In the genomic region with DNA sequence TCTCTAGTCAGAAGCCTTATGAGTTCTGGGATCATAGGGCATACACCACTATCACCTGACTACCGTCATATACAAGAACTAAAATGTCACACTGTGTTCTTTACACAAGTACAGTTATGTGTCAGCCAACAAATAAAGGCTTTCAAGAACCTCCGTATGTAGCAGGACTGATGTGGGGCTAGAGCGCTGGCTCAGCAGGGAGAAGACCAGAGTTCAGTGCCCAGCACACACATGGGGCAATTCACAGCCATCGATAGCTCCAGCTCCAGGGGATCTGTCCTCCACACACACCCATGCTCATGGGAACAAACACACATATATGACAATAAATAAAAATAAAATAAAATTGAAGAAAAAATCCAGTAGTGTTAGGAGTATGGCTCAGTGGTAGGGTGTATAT, we compare ENCODE assay signal across 29 mouse cellular contexts. TPM values are rescaled to one million over a fixed set of nuclear protein-coding genes. Genes with fewer than 3 reads are reported as not detected.
"Had no signal": no experiment of that assay in that cellular context is flagged by ENCODE, and none has a peak within 500 bp of the region (broad histone marks: within the 10 kb centered on the region; RNA-seq: fewer than 3 reads in every experiment).

No protein-coding gene starts in this region.

- H3K4me2 ChIP-seq: heart, embryonic 11.5 days; heart, embryonic 13.5 days; heart, embryonic 15.5 days; hindbrain, embryonic 12.5 days; hindbrain, embryonic 14.5 days; kidney, embryonic 15.5 days; limb, embryonic 15.5 days; liver, embryonic 12.5 days had no signal

- H3K36me3 ChIP-seq: heart, embryonic 13.5 days; heart, embryonic 15.5 days; hindbrain, embryonic 10.5 days; hindbrain, embryonic 12.5 days; kidney, embryonic 15.5 days; limb, embryonic 13.5 days; limb, embryonic 15.5 days; liver, embryonic 12.5 days had no signal

- H3K27me3 ChIP-seq: heart, embryonic 15.5 days; hindbrain, embryonic 12.5 days; kidney, embryonic 15.5 days; limb, embryonic 13.5 days; limb, embryonic 15.5 days; liver, embryonic 12.5 days had no signal

- H3K4me3 ChIP-seq: heart, adult 2 months; heart, embryonic 13.5 days; heart, embryonic 15.5 days; hindbrain, embryonic 10.5 days; hindbrain, embryonic 12.5 days; kidney, embryonic 15.5 days; limb, embryonic 13.5 days; limb, embryonic 15.5 days; liver, embryonic 12.5 days had no signal

- H3K9ac ChIP-seq: heart, embryonic 13.5 days; heart, embryonic 15.5 days; hindbrain, embryonic 12.5 days; hindbrain, embryonic 14.5 days; kidney, embryonic 15.5 days; limb, embryonic 13.5 days; limb, embryonic 15.5 days; liver, embryonic 12.5 days; liver, embryonic 14.5 days had no signal

- ATAC-seq: hindbrain, embryonic 16.5 days; inflammation-experienced regulatory T-cells, adult 6 months; liver, embryonic 12.5 days had no signal

- H3K4me1 ChIP-seq: heart, embryonic 13.5 days; heart, embryonic 15.5 days; limb, embryonic 13.5 days had no signal

- H3K27ac ChIP-seq: heart, adult 2 months; heart, embryonic 13.5 days; heart, embryonic 15.5 days; hindbrain, embryonic 10.5 days; hindbrain, embryonic 12.5 days; hindbrain, embryonic 14.5 days; kidney, embryonic 15.5 days; kidney, postnatal 0 days; limb, embryonic 13.5 days; liver, embryonic 12.5 days; liver, embryonic 14.5 days had no signal

- H3K9me3 ChIP-seq: heart, embryonic 13.5 days; heart, embryonic 15.5 days; hindbrain, embryonic 10.5 days; hindbrain, embryonic 12.5 days; kidney, embryonic 15.5 days; limb, embryonic 13.5 days; limb, embryonic 15.5 days; liver, embryonic 12.5 days had no signal

- DNase-seq: gastrocnemius, postnatal 25 days; heart, adult 2 months; heart, postnatal 4 days; kidney, adult 11 months; kidney, adult 2 months; kidney, adult 9 months; kidney, postnatal 14 days; kidney, postnatal 36 days; layer of hippocampus, adult 9-11 months; layer of hippocampus, postnatal 36 days; left cerebral cortex, postnatal 4 days had no signal

RNA-seq across cellular contexts. Expression of gene Epcam, which starts 31.6 kb away (rescaled TPM):
- total RNA-seq: gastrocnemius, adult 18-20 months; gastrocnemius, adult 8-10 months; gastrocnemius, postnatal 25 days; heart, adult 2 months; heart, postnatal 25 days; heart, postnatal 4 days; left cerebral cortex, adult 18-20 months had no signal
